Mouse (Mus musculus): ENCODE data around the gene Rhbdd2.
A peak's percentile ranks its signal among the peaks of the same experiment; 100 is the strongest.
"Not testable (repeated sequence)": the region's sequence is repeated elsewhere in the genome, so short reads cannot be mapped to it uniquely, and the experiment has no call there.

The Rhbdd2 gene

GRCm38 (mm10) chr5:135632117-135632796 is at the start of gene Rhbdd2:
Gene Rhbdd2, plus strand, starts transcription at chr5:135632618.
- peak; percentile 100 for DNase-seq (ENCODE audit: low read depth, low spot score)

DNA sequence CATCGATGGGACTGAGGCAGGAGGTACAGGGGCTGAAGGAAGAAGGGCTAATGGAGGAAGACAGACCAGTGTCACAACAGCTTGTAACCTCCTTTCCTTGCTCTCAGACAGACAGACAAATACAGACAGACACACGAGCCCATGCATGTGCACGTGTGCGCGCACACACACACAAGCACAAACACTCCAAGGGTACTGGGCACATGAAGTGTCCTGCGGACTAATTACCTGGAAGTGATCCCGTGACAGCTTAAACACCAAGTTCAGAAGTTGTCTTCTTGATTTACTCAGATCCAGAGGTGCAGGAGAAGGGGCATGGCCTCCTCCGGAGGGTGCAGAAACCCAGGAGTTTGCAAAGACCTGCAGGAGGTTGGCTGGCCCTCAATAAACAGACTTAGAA is 46.7 kb upstream of the Rhbdd2 start:
- DNase-seq (ENCODE audit: low read depth, low spot score): no peak

DNA sequence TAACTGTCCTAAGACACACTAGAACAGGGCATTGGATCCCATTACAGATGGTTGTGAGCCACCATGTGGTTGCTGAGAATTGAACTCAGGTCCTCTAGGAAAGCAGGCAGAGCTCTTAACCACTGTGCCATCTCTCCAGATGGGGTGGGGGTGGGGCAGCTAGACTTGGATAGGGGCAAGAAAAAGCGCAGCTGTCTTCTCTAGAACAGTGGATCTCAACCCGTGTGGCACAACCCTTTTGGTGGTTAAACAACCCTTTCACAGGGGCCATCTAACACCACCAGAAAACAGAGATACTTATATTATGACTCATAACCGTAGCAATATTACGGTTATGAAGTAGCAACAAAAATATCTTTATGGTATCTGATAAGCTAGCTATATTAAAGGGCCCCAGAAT is 44.7 kb upstream of the Rhbdd2 start:
- no peak for DNase-seq (ENCODE audit: low read depth, low spot score)

- DNase-seq (ENCODE audit: low read depth, low spot score): no peak
Measured at GRCm38 (mm10) chr5:135589996-135590784, 42.2 kb upstream of the Rhbdd2 start.

GRCm38 (mm10) chr5:135604643-135605042 is 27.8 kb upstream of the Rhbdd2 start:
- DNase-seq (ENCODE audit: low read depth, low spot score): not testable (repeated sequence)

- not testable (repeated sequence) for DNase-seq (ENCODE audit: low read depth, low spot score)
Measured at GRCm38 (mm10) chr5:135606717-135607116, 25.7 kb upstream of the Rhbdd2 start.

- DNase-seq (ENCODE audit: low read depth, low spot score): peak; percentile 65
Measured at GRCm38 (mm10) chr5:135607581-135607980, 24.8 kb upstream of the Rhbdd2 start.

DNA sequence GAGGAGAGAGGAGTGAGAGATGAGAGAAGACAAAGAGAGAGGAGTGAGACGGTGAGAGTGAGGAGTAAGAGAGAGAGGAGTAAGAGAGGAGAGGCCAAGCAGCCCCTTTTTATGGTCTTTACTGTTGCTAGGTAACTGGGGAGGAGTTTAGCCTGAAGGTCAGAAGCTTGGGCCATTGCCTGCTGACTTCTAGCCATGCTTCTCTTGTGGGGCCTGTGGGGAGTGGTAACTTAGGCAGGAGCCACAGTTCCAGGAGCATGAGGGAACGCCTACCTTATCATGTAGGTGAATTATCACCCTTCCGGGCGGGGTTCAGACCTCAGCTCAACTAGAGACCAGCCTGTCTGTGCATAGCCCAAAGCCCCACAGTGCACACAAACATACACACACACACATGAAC is 22.6 kb upstream of the Rhbdd2 start:
- DNase-seq (ENCODE audit: low read depth, low spot score): peak; percentile 40

DNA sequence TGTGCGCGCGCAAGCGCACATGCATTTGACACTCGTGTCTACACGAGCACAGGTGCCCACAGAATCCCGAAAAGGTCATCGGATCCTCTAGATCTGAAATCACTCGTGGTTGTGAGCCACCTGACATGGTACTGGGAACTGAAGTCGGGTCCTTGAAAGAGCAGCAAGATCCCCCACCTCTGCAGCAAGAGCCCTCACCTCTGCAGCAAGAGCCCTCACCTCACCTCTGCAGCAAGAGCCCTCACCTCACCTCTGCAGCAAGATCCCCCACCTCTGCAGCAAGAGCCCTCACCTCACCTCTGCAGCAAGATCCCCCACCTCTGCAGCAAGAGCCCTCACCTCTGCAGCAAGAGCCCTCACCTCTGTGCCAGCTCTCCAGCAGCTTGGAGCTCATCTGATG is 12.7 kb upstream of the Rhbdd2 start:
- DNase-seq (ENCODE audit: low read depth, low spot score): not testable (repeated sequence)

DNA sequence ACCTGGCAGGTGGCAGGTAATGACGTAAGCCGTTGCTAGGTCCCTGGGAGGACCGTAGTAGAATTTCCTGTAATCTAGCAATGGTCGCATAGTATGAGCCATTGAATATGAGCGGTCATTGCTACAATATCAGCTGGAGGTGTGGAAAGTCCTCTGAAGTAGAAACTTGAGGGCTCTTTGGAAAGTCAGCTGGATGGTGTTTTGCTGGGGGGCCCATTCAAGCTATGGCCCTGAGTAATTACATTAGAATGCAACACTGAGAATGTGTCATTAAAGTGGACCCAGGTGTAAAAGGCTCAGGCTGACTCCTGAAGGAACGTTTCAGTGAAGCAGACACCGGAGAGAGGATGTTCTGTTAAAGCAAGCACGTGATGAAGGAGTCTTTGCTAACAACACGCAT is 11.9 kb upstream of the Rhbdd2 start:
- DNase-seq (ENCODE audit: low read depth, low spot score): no peak

DNA sequence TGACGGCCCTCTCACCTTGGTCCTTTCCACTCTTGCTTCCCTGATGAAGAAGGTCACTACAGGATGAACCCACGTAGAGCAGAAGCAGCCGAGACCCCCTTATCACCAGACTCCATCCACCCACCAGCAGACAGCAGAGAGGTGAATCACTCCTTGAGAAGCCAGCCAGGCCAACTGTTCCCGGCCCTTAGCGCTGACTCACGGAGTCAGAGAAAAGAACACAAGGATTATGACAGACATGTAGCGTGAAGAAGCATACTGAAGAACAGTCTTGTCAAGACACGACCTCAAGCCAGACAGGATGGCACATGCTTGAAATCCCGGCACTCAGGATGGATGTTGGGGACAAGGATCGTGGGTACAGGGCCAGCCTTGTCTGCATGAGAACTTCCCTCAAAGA is 10.7 kb upstream of the Rhbdd2 start:
- DNase-seq (ENCODE audit: low read depth, low spot score): no peak

DNA sequence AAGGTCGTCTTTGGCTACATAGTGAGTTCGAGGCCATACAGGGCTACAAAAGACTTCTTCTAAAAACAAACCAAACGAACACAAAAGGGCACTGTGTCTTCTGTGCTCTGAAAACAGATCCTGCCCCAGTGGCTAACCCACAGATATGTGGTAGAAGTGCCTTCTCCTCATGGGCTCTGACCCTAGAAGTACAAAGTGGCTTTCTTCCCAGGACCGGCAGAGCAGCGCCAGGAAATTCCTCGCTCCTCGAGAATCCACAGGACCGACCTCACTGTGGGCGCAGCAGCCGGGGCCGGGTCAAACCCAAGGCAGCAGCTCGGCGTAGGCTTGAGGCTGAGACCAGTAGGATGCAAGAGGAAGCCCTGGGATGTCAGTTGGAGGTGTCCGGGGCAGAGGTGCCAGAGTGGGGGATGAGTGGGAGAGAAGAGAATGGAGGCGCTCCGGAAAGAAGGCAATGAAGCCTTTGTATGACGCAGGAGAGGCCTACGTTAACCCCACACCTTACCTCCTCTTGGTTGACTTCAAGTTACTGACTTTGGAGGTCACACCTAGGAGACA is 9.3 kb upstream of the Rhbdd2 start:
- DNase-seq (ENCODE audit: low read depth, low spot score): no peak

DNA sequence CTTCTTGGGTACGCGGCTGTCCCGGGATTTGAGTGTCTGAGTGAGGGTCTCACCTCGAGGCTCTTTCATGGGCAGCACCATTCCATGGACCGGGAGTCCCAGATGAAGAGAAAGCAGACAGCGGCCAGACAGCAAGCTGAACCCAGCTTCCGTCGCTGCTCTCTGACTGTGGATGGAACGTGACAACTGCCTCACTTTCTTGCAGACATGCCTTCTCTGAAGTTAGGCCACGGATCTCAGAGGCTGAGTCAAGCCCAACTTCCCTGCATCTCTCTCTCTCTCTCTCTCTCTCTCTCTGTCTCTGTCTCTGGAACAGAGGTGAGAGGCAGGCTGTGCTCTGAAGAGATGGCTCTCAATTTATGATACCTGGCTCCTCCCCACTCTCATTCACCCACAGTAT is 3.5 kb upstream of the Rhbdd2 start:
- DNase-seq (ENCODE audit: low read depth, low spot score): peak; percentile 64

DNA sequence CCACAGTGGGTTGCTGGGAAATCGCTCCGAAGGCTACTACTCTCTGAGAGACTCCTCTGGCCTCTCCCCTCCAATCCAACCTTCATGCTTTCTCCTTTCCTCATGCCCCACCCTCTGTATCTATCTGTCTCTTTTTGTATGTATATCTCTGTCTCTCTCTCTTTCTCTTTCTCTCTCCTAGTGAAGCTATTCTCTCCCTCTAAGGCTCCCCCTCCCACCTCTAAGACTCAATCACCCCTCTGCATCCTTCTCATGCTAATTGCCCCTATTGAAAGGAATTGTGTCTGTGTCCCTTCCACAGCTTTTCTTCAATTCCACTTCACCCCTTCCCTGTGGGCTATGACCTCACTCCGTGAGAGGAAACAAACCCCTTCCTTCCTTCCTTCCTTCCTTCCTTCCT is 3.0 kb upstream of the Rhbdd2 start:
- DNase-seq (ENCODE audit: low read depth, low spot score): peak; percentile 65

- peak; percentile 79 for DNase-seq (ENCODE audit: low read depth, low spot score)
Measured at GRCm38 (mm10) chr5:135630598-135630997, 1.8 kb upstream of the Rhbdd2 start.

DNA sequence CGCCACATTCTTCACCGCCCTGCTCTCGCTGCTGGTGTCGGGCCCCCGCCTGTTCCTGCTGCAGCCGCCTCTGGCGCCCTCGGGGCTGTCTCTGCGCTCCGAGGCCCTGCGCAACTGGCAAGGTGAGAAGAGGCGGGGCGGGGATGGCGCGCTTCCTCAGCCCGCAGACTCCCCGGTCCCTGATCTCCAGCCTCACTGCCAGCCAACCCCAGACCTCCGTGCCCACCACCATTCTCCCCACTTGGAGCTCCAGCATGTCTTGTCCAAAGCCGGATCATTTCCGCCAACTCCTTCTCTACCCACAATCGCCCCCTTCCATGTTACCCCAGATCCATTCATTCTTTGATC is 353 bp downstream of the Rhbdd2 start:
- DNase-seq (ENCODE audit: low read depth, low spot score): no peak

- DNase-seq (ENCODE audit: low read depth, low spot score): no peak
Measured at GRCm38 (mm10) chr5:135639760-135640458, 7.5 kb downstream of the Rhbdd2 start.

DNA sequence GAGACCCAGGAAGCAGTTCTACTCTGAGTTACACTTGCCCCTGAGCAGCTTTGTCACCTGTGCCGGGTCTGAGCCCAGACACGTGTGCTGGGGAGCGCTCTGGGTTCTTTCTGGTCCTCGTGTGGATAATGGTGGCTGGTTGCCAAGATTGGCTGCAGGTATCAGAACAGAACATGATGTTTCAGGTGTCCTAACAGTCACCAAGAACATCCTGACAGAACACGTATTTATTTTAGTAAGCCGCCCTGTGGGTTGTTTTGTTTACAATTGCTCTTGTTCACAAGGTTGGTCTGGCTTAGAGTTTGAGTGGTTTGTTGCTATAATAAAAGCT is 8.0 kb downstream of the Rhbdd2 start:
- DNase-seq (ENCODE audit: low read depth, low spot score): no peak

DNA sequence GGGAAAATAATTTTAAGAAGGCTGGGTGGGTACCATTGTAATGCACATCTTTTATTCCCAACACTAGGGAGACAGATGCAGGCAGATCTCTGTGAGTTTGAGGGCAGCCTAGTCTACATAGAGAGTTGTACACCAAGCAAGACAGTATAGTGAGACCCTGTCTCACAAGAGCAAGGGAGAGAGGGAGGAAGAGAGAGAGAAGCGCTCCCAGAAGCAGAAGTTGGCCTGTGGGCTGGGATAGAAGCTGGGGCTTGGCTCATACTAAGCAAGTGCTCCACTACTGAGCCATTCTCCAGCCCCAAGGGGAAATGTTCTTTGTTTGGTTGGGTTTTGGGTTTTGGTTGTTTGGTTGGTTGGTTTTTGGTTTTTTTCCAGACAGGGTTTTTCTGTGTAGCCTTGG is 8.6 kb downstream of the Rhbdd2 start:
- no peak for DNase-seq (ENCODE audit: low read depth, low spot score)

- peak; percentile 88 for DNase-seq (ENCODE audit: low read depth, low spot score)
Measured at GRCm38 (mm10) chr5:135642686-135643551, 10.5 kb downstream of the Rhbdd2 start.

- DNase-seq (ENCODE audit: low read depth, low spot score): no peak
Measured at GRCm38 (mm10) chr5:135643552-135643842, 11.1 kb downstream of the Rhbdd2 start.

DNA sequence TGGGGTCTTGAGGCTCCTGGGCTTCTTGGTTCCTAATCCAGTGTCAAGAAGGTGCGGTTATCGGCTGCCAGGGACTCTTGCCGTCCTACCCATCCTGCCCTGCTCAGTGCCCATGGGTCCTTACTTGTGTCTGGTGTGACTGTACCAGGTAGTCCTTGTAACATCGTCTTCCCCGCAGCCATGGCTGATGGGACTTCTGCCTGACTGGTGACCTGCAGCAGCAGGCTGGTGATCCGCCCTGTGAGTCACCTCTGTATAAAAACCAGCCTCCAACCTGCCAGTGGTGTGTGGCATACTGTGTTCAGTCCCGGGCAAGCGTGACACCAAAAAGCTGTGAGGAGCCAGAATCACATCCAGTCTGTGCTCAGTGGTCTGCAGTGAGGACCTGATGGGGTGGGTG is 11.5 kb downstream of the Rhbdd2 start:
- DNase-seq (ENCODE audit: low read depth, low spot score): no peak
